Mouse (Mus musculus) ES-Bruce4 (cell line): ENCODE results near the gene Ppox.

Experiments used
- EP300 ChIP-seq: IDR thresholded peaks from 2 replicates; pipeline ENCODE4 v1.6.1; 2011; ENCODE audit warnings: low read depth, low read length; ENCODE audit not compliant: insufficient read depth
- POLR2A ChIP-seq: IDR thresholded peaks from one replicate; pipeline ENCODE4 v1.8.1; 2011; ENCODE audit warnings: low read length; ENCODE audit not compliant: insufficient read depth

DNA sequence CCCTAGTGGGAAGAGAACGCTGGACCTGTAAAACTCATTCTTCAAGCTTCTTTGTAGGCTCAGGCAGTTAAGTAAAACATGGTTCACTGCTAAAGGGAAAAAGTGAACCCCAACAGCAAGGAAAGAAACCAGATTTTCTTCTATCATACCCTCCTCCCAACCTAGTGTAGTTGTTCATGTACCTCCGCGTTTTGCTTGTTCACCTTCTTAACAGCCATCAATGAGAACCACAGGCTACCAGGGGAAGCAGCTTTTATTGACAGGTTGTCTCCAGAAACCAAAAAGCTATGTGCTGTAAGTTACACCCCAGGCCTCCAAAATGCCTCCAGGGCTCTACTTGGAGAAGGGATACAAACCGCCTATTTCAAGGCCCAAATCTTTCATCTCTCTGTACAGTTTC, 7.3 kb upstream of the Ppox start:
- TF ChIP-seq EP300 = no peak
- no peak for TF ChIP-seq POLR2A
